Mouse (Mus musculus) heart, postnatal 0 days (tissue): ENCODE results near the gene Dad1.

Experiments
- CTCF ChIP-seq: IDR thresholded peaks from 2 replicates; pipeline ENCODE4 v1.5.1; 2016; ENCODE audit warnings: antibody characterized with exemption, control low read depth, low read depth
- EP300 ChIP-seq: IDR thresholded peaks from 2 replicates; pipeline ENCODE4 v1.6.1; 2016; ENCODE audit warnings: antibody characterized with exemption, low read depth

- TF ChIP-seq CTCF, result no peak
- no peak for TF ChIP-seq EP300
Measured at GRCm38 (mm10) chr14:54271976-54272606, 18.2 kb upstream of the Dad1 start.
